Mouse (Mus musculus) left cerebral cortex, postnatal 4 days (tissue): Measurements from ENCODE around the gene Olig1. TPM values are rescaled to one million over a fixed set of nuclear protein-coding genes. Genes with fewer than 3 reads are reported as not detected.
A peak's percentile ranks its signal among the peaks of the same experiment; 100 is the strongest.

Experiments used
- DNase-seq: peaks from one replicate; pipeline ENCODE4 v3.0.0-alpha.2; 2022
- intact Hi-C: fragments of 180-260 bp; cut with DNase I; formaldehyde crosslinking; loops from one replicate; pipeline ENCODE4 v1.15.1; 2025
- total RNA-seq, 2 experiments: library from RNA; stranded (reverse); gene quantifications; 2 replicates each; pipeline ENCODE4 v1.2.3; 2021

Olig1 gene
- total RNA-seq, 2 experiments from 2014 or later, result 95.9 to 102 TPM

GRCm38 (mm10) chr16:91301454-91301853, 31.9 kb downstream of the Olig1 start:
- no peak for DNase-seq
- intact Hi-C loops, result no loop called here

GRCm38 (mm10) chr16:91303776-91304709, 34.5 kb downstream of the Olig1 start:
- peak; percentile 80 for DNase-seq
- intact Hi-C loops, result no loop called here

GRCm38 (mm10) chr16:91305512-91306111, 36.0 kb downstream of the Olig1 start:
- peak; percentile 34 for DNase-seq
- intact Hi-C loops, result no loop called here

DNA sequence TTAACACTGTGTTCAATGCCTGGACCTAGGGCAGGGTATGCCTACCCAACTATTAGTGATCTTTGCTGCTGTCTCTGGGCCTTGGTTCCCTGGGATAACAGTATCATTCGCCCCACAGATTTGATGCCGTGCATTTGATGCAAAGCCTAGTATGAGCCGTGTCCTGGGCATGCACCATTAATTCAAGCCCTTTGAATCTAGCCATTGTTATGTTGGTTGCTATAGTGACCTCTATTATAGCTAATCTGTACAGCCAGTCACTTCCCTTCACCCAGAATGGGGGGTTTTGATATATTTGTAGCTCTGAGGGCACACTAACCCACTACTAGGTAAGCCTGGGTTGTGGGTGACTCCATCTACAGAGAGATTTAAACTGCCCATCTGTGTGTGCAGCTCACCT, 40.3 kb downstream of the Olig1 start:
- intact Hi-C loops, result no loop called here
- DNase-seq, result no peak

DNA sequence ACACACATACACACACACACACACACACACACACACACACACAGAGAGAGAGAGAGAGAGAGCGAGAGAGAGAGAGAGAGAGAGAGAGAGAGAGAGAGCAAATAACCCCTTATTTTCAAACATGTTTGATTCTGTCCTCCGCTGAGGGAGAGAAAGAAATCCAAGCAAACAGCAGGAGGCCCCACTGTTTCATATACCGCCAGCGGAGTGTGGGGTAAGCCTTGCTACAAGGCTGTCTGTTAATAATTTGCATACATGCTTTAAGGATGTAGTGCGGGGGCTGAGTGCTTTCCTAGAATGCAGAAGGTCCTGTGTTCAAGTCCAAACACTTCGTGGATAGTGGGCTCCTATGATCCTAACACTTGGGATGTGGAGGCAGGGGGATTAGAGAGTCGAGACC, 43.3 kb downstream of the Olig1 start:
- DNase-seq, result no peak
- intact Hi-C loops, result no loop called here

- intact Hi-C loops, result no loop called here
These were observed 44.7 kb downstream of the Olig1 start for GRCm38 (mm10) chr16:91314114-91314775.

GRCm38 (mm10) chr16:91320191-91320590, 50.6 kb downstream of the Olig1 start:
- DNase-seq, result no peak
- intact Hi-C loops, result no loop called here

More at GRCm38 (mm10) chr16:91314114-91314775, 44.7 kb downstream of the Olig1 start:
- peak; percentile 85 for DNase-seq

DNA sequence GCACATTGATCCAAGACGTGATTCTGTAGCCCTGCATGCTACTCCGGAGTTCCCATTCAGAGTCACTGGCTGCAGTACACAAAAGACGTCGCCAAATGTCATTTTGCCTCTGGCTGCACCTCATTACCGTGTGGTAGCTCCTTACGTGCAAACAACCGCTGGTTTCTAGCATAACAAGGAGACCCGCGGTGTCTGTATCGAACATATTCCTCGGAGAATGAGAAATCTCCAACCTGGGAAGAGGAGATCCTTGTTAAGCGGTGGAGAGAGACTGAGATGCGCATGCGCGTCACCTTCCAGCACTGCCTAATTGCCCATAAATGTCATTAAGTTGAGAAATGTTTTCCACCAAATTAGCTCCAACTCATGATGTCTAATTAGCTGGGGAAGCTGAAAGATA, 51.0 kb downstream of the Olig1 start:
- DNase-seq, result no peak
- intact Hi-C loops, result no loop called here

Other genes with a start within 250 kb of the Olig1 start
- 10 to 100 TPM; 91.2 to 94.8 TPM for gene Paxbp1, start 225.2 kb upstream of the Olig1 start, total RNA-seq
- under 1 TPM; 0.40 to 0.44 TPM for gene 4932438H23Rik, start 174.7 kb upstream of the Olig1 start, total RNA-seq
- 10 to 100 TPM; 30.9 to 34.9 TPM for gene Olig2, start 44.3 kb upstream of the Olig1 start, total RNA-seq
- gene Ifnar2, start 103.0 kb downstream of the Olig1 start, total RNA-seq, result 10 to 100 TPM; 26.5 to 28.6 TPM
- not detected for gene Gm21970, start 121.9 kb downstream of the Olig1 start, total RNA-seq
- 1 to 10 TPM; 7.0 to 7.8 TPM for gene Il10rb, start 136.4 kb downstream of the Olig1 start, total RNA-seq
- gene Ifnar1, start 215.5 kb downstream of the Olig1 start, total RNA-seq, result 10 to 100 TPM; 83.8 to 92.7 TPM